Mouse (Mus musculus): ENCODE data around the gene Sim1. TPM values are rescaled to one million over a fixed set of nuclear protein-coding genes. Genes with fewer than 3 reads are reported as not detected.

Gene Sim1
- polyA plus RNA-seq, 1 experiment: 0.30 TPM

DNA sequence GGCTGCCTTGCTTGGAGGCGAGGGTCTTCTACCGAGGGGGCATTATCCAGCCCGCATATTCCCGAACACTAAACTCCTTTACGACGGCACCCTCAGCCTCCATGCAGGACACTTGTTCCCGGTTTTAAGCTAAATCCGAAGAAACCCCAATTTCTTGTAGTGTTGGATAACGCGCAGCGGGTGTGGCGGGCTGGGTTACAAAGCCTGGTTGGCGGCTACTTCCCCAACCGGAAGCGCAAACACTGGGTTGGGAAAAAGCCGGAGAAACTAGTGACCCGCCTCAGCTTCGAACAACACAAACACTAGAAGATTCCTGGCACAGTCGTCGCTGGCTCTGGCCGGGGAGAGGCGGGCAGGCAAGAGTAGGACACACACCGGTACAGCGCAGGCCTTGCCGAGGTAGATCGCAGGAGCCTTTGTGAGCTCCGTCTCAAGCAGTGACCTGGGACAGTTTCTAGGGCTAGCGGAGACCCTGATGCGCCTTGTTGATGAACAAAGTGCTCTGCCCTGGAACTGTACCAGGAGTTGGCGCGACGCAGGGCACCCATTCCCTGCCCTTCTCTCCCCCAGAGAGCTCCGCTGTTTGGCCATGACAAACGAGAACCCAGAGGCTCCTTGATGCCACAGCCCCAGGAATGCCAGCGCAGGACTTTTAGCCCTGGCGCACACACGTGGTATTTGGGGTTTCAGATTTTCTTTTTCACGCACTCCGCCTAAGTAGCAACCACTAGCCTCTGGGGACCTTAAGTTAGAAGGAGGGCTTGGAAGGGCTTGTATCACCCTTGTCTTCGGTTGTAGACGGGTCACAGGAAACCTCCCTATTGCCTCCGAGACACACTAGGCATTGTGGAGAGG lies 6.4 kb downstream of the Sim1 start:
- no peaks in the 10 kb centered on the region for H3K36me3 ChIP-seq (ENCODE audit: control insufficient read depth, insufficient read depth, low read length, poor library complexity, severe bottlenecking)
- no peak for TF ChIP-seq CTCF (IDR thresholded peaks at IDR 0.05; ENCODE audit: low read depth, low read length)
- TF ChIP-seq POLR2A (IDR thresholded peaks at IDR 0.05; ENCODE audit: insufficient read depth, low read length): no peak
- TF ChIP-seq EP300 (IDR thresholded peaks at IDR 0.05; ENCODE audit: insufficient read depth, low read depth, low read length): no peak
- peak overlapping the region; percentile 45 for H3K4me3 ChIP-seq (ENCODE audit: low read depth, low read length)
- peaks cover 9% of the 10 kb centered on the region for H3K27me3 ChIP-seq (ENCODE audit: control insufficient read depth, insufficient read depth, low read length, poor library complexity, severe bottlenecking)
- no peaks in the 10 kb centered on the region for H3K9me3 ChIP-seq (replicated peaks; ENCODE audit: control insufficient read depth, insufficient read depth, low read length, poor library complexity, severe bottlenecking)
- no peak overlapping the region for H3K27ac ChIP-seq (ENCODE audit: insufficient read depth, low read length)
- 0 out of 2 replicates have a peak overlapping the region, but pooled peaks have one; percentile 15 for H3K9ac ChIP-seq (ENCODE audit: low read depth, poor library complexity, severe bottlenecking)
- no peaks in the 10 kb centered on the region for H3K4me1 ChIP-seq (ENCODE audit: control insufficient read depth, insufficient read depth, low read length)

DNA sequence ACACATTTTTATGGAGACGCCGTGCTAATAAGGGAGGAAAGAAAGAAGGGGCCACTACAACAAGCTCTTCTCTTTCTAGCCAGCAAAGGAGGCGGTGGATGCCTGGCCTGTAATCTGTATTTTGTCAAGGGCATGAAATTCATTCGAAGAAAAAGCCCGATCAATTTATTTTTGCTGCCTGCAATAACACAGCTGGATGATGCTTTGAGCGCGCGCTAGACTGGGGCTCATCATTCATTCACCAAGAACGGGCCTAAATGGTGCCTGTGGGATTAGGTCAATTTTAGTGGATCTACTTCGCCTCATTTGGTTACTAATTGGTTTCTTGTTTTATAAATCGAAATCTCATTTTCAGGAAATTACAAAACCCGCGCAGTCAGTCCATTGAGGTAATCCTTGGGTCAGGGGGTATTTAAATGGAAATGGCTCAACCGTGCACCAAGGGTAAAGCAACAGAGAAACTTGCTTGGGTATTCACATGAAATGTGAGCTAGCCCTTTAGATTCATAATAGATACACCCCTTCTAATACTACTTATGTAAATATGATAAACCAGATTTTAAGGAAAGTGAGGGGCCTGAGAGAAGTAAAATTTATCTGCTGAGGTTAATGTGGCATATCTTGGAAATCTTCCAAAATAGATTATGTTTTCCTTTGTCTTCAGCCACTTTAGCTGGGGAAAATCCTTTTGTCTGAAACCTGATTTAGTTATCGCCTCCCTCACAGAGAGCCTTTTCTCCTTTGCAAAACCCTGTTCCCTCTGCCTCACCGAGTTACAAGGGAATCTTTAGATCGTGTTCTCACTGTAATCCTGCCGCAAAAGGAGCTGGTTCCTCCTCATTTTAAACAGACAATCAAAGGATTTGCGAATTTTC lies 7.3 kb downstream of the Sim1 start:
- Histone ChIP-seq H3K9ac (ENCODE audit: low read depth, poor library complexity, severe bottlenecking) (0 out of 2 replicates have a peak overlapping the region, but pooled peaks have one; percentile 15), H3K9me3 (replicated peaks; ENCODE audit: control insufficient read depth, insufficient read depth, low read length, poor library complexity, severe bottlenecking) (no peaks in the 10 kb centered on the region), H3K27me3 (ENCODE audit: control insufficient read depth, insufficient read depth, low read length, poor library complexity, severe bottlenecking) (peaks cover 7% of the 10 kb centered on the region; the same call in 1 of the 2 replicates), H3K36me3 (ENCODE audit: control insufficient read depth, insufficient read depth, low read length, poor library complexity, severe bottlenecking) (no peaks in the 10 kb centered on the region), H3K4me3 (ENCODE audit: low read depth, low read length) (no peak overlapping the region), H3K4me1 (ENCODE audit: control insufficient read depth, insufficient read depth, low read length) (no peaks in the 10 kb centered on the region), H3K27ac (ENCODE audit: insufficient read depth, low read length) (no peak overlapping the region)
- TF ChIP-seq CTCF (IDR thresholded peaks at IDR 0.05; ENCODE audit: low read depth, low read length) (no peak), POLR2A (IDR thresholded peaks at IDR 0.05; ENCODE audit: insufficient read depth, low read length) (no peak), EP300 (IDR thresholded peaks at IDR 0.05; ENCODE audit: insufficient read depth, low read depth, low read length) (no peak)

DNA sequence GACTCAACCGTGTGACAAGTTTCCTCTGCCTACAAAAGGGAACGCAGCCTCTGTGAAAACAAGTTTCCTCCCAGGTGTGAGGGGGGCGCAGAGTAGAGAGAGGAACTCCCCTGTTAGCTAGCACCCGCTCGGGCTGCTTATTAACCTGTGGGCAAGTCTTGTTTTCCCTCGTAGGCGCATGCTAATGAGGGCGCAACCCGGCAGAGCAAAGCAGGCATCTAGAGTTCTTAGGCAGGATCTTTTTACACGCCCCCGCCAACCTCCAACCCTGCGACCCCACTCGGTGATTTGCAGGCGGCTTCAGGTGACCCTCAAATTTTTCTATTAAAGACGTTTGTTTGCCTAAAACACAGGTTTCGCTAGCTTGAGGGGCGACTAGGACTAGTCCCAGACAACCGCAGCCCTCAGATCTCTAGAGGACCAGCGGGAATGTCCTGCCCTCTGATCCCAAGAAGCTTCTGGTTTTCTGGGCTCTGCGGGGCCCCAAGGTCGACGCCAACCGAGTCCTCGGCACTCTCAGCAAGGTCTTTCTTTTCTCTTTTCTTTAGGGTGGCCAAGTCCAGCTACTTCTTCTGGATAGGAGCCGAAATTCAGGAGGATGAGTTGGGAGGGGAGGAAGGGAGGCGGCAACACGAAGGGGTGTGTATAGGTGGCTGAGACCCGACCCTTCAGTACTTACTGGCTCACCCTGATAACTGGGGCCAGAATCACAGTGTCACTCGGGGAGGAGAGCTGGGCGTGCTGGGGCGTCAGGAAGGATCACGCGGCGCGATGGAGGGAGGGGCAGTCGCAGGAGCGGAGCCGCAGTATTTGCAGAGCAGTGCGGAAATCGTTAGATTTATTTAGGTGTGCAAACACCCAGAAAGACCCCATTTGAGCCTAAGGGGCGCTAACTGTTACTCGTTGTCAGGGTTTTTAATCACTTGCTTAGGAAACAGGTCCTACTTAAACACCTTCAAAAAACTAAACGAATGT lies 8.5 kb downstream of the Sim1 start:
- Histone ChIP-seq H3K27me3 (ENCODE audit: control insufficient read depth, insufficient read depth, low read length, poor library complexity, severe bottlenecking) (peaks cover 7% of the 10 kb centered on the region; the same call in 1 of the 2 replicates), H3K9me3 (replicated peaks; ENCODE audit: control insufficient read depth, insufficient read depth, low read length, poor library complexity, severe bottlenecking) (no peaks in the 10 kb centered on the region), H3K36me3 (ENCODE audit: control insufficient read depth, insufficient read depth, low read length, poor library complexity, severe bottlenecking) (no peaks in the 10 kb centered on the region), H3K27ac (ENCODE audit: insufficient read depth, low read length) (no peak overlapping the region), H3K4me1 (ENCODE audit: control insufficient read depth, insufficient read depth, low read length) (no peaks in the 10 kb centered on the region), H3K4me3 (ENCODE audit: low read depth, low read length) (peak overlapping the region; percentile 23; the same call in 1 of the 2 replicates), H3K9ac (ENCODE audit: low read depth, poor library complexity, severe bottlenecking) (peak overlapping the region; percentile 34; the same call in 1 of the 2 replicates)
- no peak for TF ChIP-seq POLR2A (IDR thresholded peaks at IDR 0.05; ENCODE audit: insufficient read depth, low read length)
- no peak for TF ChIP-seq CTCF (IDR thresholded peaks at IDR 0.05; ENCODE audit: low read depth, low read length)
- no peak for TF ChIP-seq EP300 (IDR thresholded peaks at IDR 0.05; ENCODE audit: insufficient read depth, low read depth, low read length)

DNA sequence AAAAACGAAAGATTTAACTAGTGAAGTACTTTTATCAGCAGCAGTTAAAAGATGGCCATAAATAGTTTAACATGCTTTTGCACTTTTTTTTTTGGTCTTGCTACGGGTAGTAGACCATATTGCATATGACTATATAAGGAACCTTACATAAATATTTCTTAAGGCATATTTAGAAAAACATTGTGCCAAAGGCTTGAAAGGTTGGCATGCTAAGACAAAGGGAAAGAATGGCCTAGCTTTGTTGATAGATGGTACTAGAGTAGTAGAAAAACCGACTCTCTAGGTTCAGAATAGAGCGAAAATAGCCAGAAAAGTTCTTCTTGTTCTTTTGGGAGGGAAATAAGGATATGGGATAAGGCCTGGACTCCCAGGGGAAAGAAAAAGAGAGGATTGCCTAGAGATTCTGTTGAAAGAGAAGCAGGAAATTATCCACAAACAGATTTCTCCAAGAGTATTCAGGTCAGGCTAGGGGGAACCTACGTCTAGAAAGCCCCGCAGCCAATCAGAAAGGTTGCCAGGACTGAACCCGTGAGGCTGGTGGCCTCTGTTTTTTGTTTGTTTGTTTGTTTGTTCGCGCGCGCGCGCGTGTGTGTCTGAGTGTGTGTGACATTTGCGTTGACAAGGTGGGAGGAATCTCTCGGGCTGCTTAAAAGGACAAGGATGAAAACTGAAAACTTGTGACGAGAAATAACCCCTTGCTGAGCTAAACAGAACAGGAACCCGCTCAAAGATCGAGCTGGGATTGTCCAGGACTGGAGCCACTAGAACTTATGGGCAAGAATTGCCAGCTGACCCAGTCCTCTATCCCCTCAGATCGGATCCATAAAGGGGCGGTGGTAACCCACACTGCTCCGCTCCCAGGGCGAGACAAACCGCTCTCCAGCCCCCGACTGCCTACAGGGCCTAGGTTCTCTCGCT lies 9.6 kb downstream of the Sim1 start:
- no peaks in the 10 kb centered on the region for H3K4me1 ChIP-seq (ENCODE audit: control insufficient read depth, insufficient read depth, low read length)
- no peaks in the 10 kb centered on the region for H3K9me3 ChIP-seq (replicated peaks; ENCODE audit: control insufficient read depth, insufficient read depth, low read length, poor library complexity, severe bottlenecking)
- H3K9ac ChIP-seq (ENCODE audit: low read depth, poor library complexity, severe bottlenecking): no peak overlapping the region
- H3K36me3 ChIP-seq (ENCODE audit: control insufficient read depth, insufficient read depth, low read length, poor library complexity, severe bottlenecking): no peaks in the 10 kb centered on the region
- TF ChIP-seq POLR2A (IDR thresholded peaks at IDR 0.05; ENCODE audit: insufficient read depth, low read length): no peak
- no peak for TF ChIP-seq EP300 (IDR thresholded peaks at IDR 0.05; ENCODE audit: insufficient read depth, low read depth, low read length)
- TF ChIP-seq CTCF (IDR thresholded peaks at IDR 0.05; ENCODE audit: low read depth, low read length): no peak
- H3K4me3 ChIP-seq (ENCODE audit: low read depth, low read length): no peak overlapping the region
- peaks cover 7% of the 10 kb centered on the region; the same call in 1 of the 2 replicates for H3K27me3 ChIP-seq (ENCODE audit: control insufficient read depth, insufficient read depth, low read length, poor library complexity, severe bottlenecking)
- H3K27ac ChIP-seq (ENCODE audit: insufficient read depth, low read length): no peak overlapping the region
